Comparison of ENCODE assay signal across 19 mouse cellular contexts in genomic region chr17:62527556-62527955, GRCm38 (mm10).
"Had no signal": no experiment of that assay in that cellular context is flagged by ENCODE, and none has a peak within 500 bp of the region (broad histone marks: within the 10 kb centered on the region; RNA-seq: fewer than 3 reads in every experiment).

No protein-coding gene starts in this region.

- H3K9me3 ChIP-seq: midbrain, embryonic 10.5 days; midbrain, embryonic 12.5 days; neural tube, embryonic 13.5 days; neural tube, embryonic 15.5 days had no signal

- H3K27ac ChIP-seq: liver, embryonic 14.5 days; midbrain, embryonic 10.5 days; midbrain, embryonic 12.5 days; neural tube, embryonic 13.5 days; neural tube, embryonic 15.5 days had no signal

- H3K36me3 ChIP-seq: midbrain, embryonic 10.5 days; midbrain, embryonic 12.5 days; neural tube, embryonic 13.5 days; neural tube, embryonic 15.5 days had no signal

- ATAC-seq: midbrain, embryonic 16.5 days had no signal

- H3K4me3 ChIP-seq: midbrain, embryonic 10.5 days; midbrain, embryonic 12.5 days; myocyte; neural tube, embryonic 13.5 days; neural tube, embryonic 15.5 days had no signal

- H3K4me1 ChIP-seq: midbrain, embryonic 10.5 days; midbrain, embryonic 12.5 days; neural tube, embryonic 13.5 days; neural tube, embryonic 15.5 days had no signal

- H3K9ac ChIP-seq: liver, embryonic 14.5 days; lung, embryonic 14.5 days; midbrain, embryonic 12.5 days; neural tube, embryonic 13.5 days; neural tube, embryonic 15.5 days had no signal

- H3K4me2 ChIP-seq: lung, embryonic 14.5 days; midbrain, embryonic 12.5 days; neural tube, embryonic 13.5 days; neural tube, embryonic 15.5 days had no signal

- DNase-seq: lung, adult 18-20 months; lung, embryonic 14.5 days; lung, postnatal 36 days; midbrain, embryonic 14.5 days; retina, postnatal 1 day; right cerebral cortex, adult 18-20 months; right cerebral cortex, postnatal 25 days; right cerebral cortex, postnatal 4 days; spleen, adult 18-20 months; thymus, adult 18-20 months; thymus, postnatal 14 days; thymus, postnatal 36 days had no signal

- H3K27me3 ChIP-seq: midbrain, embryonic 12.5 days; neural tube, embryonic 13.5 days; neural tube, embryonic 15.5 days had no signal
